Mouse (Mus musculus) right cerebral cortex, postnatal 14 days (tissue): Measurements from ENCODE around the gene Kdm1b.

Source experiments
- DNase-seq: peaks from one replicate; pipeline ENCODE4 v3.0.0; 2022

The Kdm1b gene

GRCm38 (mm10) chr13:47112924-47113323, 69.6 kb downstream of the Kdm1b start:
- no peak for DNase-seq

- DNase-seq: no peak
These were observed 72.7 kb downstream of the Kdm1b start for GRCm38 (mm10) chr13:47116000-47116399.

DNA sequence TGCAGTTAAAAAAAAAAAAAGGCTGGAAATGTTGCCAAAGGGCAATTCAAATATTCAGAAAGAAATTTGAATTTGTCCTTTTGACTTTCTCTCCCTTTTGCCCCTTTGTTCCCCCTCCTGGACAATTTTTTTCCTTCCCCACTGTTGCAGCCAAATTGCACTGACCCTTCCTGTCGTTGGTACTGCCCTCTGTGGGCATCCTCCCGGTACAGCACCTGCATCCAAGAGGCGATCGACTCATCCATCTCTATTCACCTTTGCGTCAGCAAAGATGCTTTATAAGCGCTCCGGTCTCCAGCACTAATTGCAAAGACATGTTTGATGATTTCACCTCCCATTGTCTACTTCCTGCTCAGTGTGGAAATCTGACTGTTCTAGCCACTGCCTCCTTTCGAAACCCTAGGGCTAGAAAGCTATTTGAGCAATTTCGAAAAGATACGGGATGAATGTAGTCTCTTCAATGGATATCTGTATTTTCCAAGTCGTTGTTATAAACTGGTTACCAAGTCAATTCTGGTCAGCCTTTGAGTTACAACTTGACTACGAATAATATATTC, 78.1 kb downstream of the Kdm1b start:
- no peak for DNase-seq

- DNase-seq: peak; percentile 58
These were observed 79.5 kb downstream of the Kdm1b start, which contains the start of gene Rnf144b for GRCm38 (mm10) chr13:47122537-47123430. TSS of gene Rnf144b (plus strand) at chr13:47122656.

DNA sequence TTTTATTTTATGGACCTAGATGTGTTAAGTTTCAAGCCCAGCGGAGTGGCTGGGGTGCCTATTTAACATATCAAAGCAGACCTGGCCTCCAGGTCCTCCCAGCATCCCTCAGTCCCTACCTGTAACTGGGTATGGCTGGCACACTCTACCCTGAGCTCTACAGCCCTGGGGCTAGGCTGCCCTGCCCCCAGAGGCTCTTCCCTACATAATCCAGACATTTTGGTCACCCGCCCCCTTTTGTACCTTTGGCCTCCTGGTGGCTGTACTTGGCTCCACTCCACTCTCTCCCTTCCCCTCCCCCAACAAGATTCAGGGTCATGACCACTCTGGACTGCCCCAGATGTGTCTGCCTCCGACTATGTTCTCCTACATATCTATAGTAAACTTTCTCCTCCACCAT, 81.2 kb downstream of the Kdm1b start:
- DNase-seq: no peak

GRCm38 (mm10) chr13:47124986-47125385, 81.7 kb downstream of the Kdm1b start:
- no peak for DNase-seq

GRCm38 (mm10) chr13:47125595-47125994, 82.3 kb downstream of the Kdm1b start:
- DNase-seq: no peak

GRCm38 (mm10) chr13:47129090-47129489, 85.8 kb downstream of the Kdm1b start:
- DNase-seq: no peak

GRCm38 (mm10) chr13:47133058-47133457, 89.8 kb downstream of the Kdm1b start:
- no peak for DNase-seq

DNA sequence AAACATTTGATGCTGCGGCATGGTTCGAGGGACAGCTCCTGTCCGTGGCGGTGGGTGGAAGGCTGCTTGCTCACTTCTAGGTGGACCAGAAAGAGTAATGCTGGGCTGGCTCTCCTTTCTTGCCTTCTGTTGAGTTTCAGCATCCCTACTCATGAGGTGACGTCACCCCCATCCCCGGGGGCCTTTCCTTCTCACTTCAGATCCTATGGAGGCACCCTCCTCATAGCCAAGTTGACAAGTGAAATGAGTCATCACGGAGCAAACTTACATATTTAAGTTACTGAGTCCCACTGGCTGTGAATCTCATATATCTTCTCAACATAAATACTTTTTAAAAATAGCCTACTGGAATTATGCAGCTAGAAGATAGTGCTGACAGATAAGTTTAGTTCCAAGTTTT, 91.5 kb downstream of the Kdm1b start:
- peak; percentile 48 for DNase-seq
